Mouse (Mus musculus) hindbrain, postnatal 0 days (tissue): ENCODE results near the gene Mc1r. TPM values are rescaled to one million over a fixed set of nuclear protein-coding genes. Genes with fewer than 3 reads are reported as not detected.
"Not testable (repeated sequence)": the region's sequence is repeated elsewhere in the genome, so short reads cannot be mapped to it uniquely, and the experiment has no call there.

Source experiments
- ATAC-seq: fragments of 200-750 bp; cut with Nextera tagmentation; 2 replicates; pipeline ENCODE4 v1.8.0; 2017; ENCODE audit warnings: mild to moderate bottlenecking, moderate TSS enrichment, moderate library complexity
- DNase-seq: peaks from one replicate; pipeline ENCODE4 v3.0.0-alpha.2; 2015; ENCODE audit warnings: low spot score
- H3K27ac ChIP-seq: fragments of 300-500 bp; sonication (generic); 2 replicates; pipeline ENCODE4 v1.5.1; 2014; ENCODE audit warnings: mild to moderate bottlenecking
- H3K27me3 ChIP-seq: fragments of 300-500 bp; sonication (generic); 2 replicates; pipeline ENCODE4 v1.6.1; 2014; ENCODE audit warnings: low read length, mixed read lengths; ENCODE audit not compliant: insufficient read depth
- H3K36me3 ChIP-seq: fragments of 300-500 bp; sonication (generic); 2 replicates; pipeline ENCODE4 v1.6.1; 2014; ENCODE audit warnings: low read length, mixed read lengths; ENCODE audit not compliant: insufficient read depth
- H3K4me1 ChIP-seq: fragments of 300-500 bp; sonication (generic); 2 replicates; pipeline ENCODE4 v1.6.1; 2014; ENCODE audit warnings: antibody characterized with exemption, low read length, mixed read lengths; ENCODE audit not compliant: insufficient read depth
- H3K4me2 ChIP-seq: fragments of 300-500 bp; sonication (generic); 2 replicates; pipeline ENCODE4 v1.6.1; 2014; ENCODE audit warnings: low read depth, mild to moderate bottlenecking, low read length, moderate library complexity, mixed read lengths
- H3K4me3 ChIP-seq: fragments of 300-500 bp; sonication (generic); 2 replicates; pipeline ENCODE4 v1.5.1; 2014; ENCODE audit warnings: low read length
- H3K9ac ChIP-seq: fragments of 300-500 bp; sonication (generic); replicated peaks from 2 replicates; pipeline ENCODE4 v1.6.1; 2014; ENCODE audit warnings: mild to moderate bottlenecking, low read length, moderate library complexity, mixed read lengths
- H3K9me3 ChIP-seq: fragments of 300-500 bp; sonication (generic); 2 replicates; pipeline ENCODE4 v1.6.1; 2016; ENCODE audit warnings: low read length, mixed read lengths
- CTCF ChIP-seq: IDR thresholded peaks from 2 replicates; pipeline ENCODE4 v1.5.1; 2016; ENCODE audit warnings: antibody characterized with exemption, control low read depth, low read depth
- WGBS: fragments of 180-500 bp; shearing (Covaris S2); extraction: QIAGEN DNeasy Blood & Tissue Kit; methylation state at CpG from one replicate; pipeline ENCODE4 v1.1.7; 2014; 5-methylcytosine and 5-hydroxymethylcytosine counted together
- polyA plus RNA-seq: library from polyadenylated mRNA; unstranded; fragments of >200 nt; fragmentation: Nextera tagmentation; extraction: Ambion mirVana; gene quantifications from 2 replicates; pipeline ENCODE4 v1.2.1, GENCODE M21; 2015
- total RNA-seq: library from RNA; depleted of rRNA; stranded (reverse); fragments of >200 nt; gene quantifications from 2 replicates; pipeline ENCODE4 v1.2.3, GENCODE M21; 2014

Mc1r gene
- total and polyA plus RNA-seq, 2 experiments from 2014 or later: 0.08 TPM; not detected in 1

GRCm38 (mm10) chr8:123428939-123429721, 22.2 kb downstream of the Mc1r start:
- no peak overlapping the region for H3K9ac ChIP-seq
- no peaks in the 10 kb centered on the region for H3K27me3 ChIP-seq
- 95% methylated on average over 23 of the region's 23 CpGs for WGBS
- peaks cover 23% of the 10 kb centered on the region for H3K9me3 ChIP-seq
- H3K4me2 ChIP-seq: no peak overlapping the region
- no peak overlapping the region for H3K4me3 ChIP-seq
- H3K4me1 ChIP-seq: no peaks in the 10 kb centered on the region
- ATAC-seq: no peak
- no peak for DNase-seq
- no peaks in the 10 kb centered on the region for H3K36me3 ChIP-seq
- no peak for TF ChIP-seq CTCF
- no peak overlapping the region for H3K27ac ChIP-seq

- peaks cover 23% of the 10 kb centered on the region for H3K9me3 ChIP-seq
- DNase-seq, H3K9ac ChIP-seq, H3K4me3 ChIP-seq, H3K27me3 ChIP-seq, H3K36me3 ChIP-seq, ATAC-seq, H3K27ac ChIP-seq, H3K4me1 ChIP-seq, H3K4me2 ChIP-seq: not testable (repeated sequence)
- 97% methylated on average over 15 of the region's 15 CpGs for WGBS
Measured at GRCm38 (mm10) chr8:123429722-123430013, 22.8 kb downstream of the Mc1r start.

- H3K27ac ChIP-seq, DNase-seq, H3K4me1 ChIP-seq, ATAC-seq, H3K4me2 ChIP-seq, H3K36me3 ChIP-seq, H3K4me3 ChIP-seq, H3K9ac ChIP-seq, H3K27me3 ChIP-seq: not testable (repeated sequence)
- 89% methylated on average over 8 of the region's 8 CpGs for WGBS
- peaks cover 23% of the 10 kb centered on the region for H3K9me3 ChIP-seq
Measured at GRCm38 (mm10) chr8:123430936-123431335, 24.0 kb downstream of the Mc1r start.

- Histone ChIP-seq H3K36me3 (no peaks in the 10 kb centered on the region), H3K4me1 (no peaks in the 10 kb centered on the region), H3K27me3 (no peaks in the 10 kb centered on the region), H3K4me3 (no peak overlapping the region), H3K27ac (no peak overlapping the region), H3K9me3 (peaks cover 19% of the 10 kb centered on the region), H3K4me2 (no peak overlapping the region), H3K9ac (no peak overlapping the region)
- ATAC-seq (no peak), DNase-seq (no peak)
- TF ChIP-seq CTCF: no peak
- WGBS: 95% methylated on average over 25 of the region's 25 CpGs
Measured at GRCm38 (mm10) chr8:123431616-123432365, 24.9 kb downstream of the Mc1r start.

GRCm38 (mm10) chr8:123432381-123432780, 25.5 kb downstream of the Mc1r start:
- WGBS: 95% methylated on average over 16 of the region's 16 CpGs
- H3K4me1 ChIP-seq: no peaks in the 10 kb centered on the region
- no peaks in the 10 kb centered on the region for H3K36me3 ChIP-seq
- no peak overlapping the region for H3K4me2 ChIP-seq
- no peak overlapping the region for H3K9ac ChIP-seq
- no peak for DNase-seq
- TF ChIP-seq CTCF: no peak
- H3K4me3 ChIP-seq: no peak overlapping the region
- no peaks in the 10 kb centered on the region for H3K27me3 ChIP-seq
- peaks cover 18% of the 10 kb centered on the region for H3K9me3 ChIP-seq
- H3K27ac ChIP-seq: no peak overlapping the region
- ATAC-seq: no peak

GRCm38 (mm10) chr8:123433241-123433974, 26.5 kb downstream of the Mc1r start:
- H3K4me1 ChIP-seq, H3K4me3 ChIP-seq, H3K27me3 ChIP-seq, H3K9ac ChIP-seq, H3K27ac ChIP-seq, H3K4me2 ChIP-seq, ATAC-seq, DNase-seq, H3K36me3 ChIP-seq: not testable (repeated sequence)
- peaks cover 10% of the 10 kb centered on the region; the same call in 1 of the 2 replicates for H3K9me3 ChIP-seq
- 98% methylated on average over 39 of the region's 47 CpGs for WGBS
